Mouse (Mus musculus) midbrain, postnatal 0 days (tissue): ENCODE results near the gene Usp7. TPM values are rescaled to one million over a fixed set of nuclear protein-coding genes. Genes with fewer than 3 reads are reported as not detected.
"Not testable (repeated sequence)": the region's sequence is repeated elsewhere in the genome, so short reads cannot be mapped to it uniquely, and the experiment has no call there.

Experiments
- ATAC-seq: fragments of 200-750 bp; cut with Nextera tagmentation; 2 replicates; pipeline ENCODE4 v1.8.0; 2017; ENCODE audit warnings: moderate number of reproducible peaks, mild to moderate bottlenecking, moderate TSS enrichment, moderate library complexity; ENCODE audit not compliant: low FRiP score
- DNase-seq: peaks from one replicate; pipeline ENCODE4 v3.0.0-alpha.2; 2015; ENCODE audit warnings: low spot score
- H3K27ac ChIP-seq: fragments of 300-500 bp; sonication (generic); 2 replicates; pipeline ENCODE4 v1.5.1; 2014; ENCODE audit warnings: low read depth, mild to moderate bottlenecking, low read length, mixed read lengths
- H3K27me3 ChIP-seq: fragments of 300-500 bp; sonication (generic); 2 replicates; pipeline ENCODE4 v1.6.1; 2014; ENCODE audit warnings: low read length, control low read depth, mixed read lengths; ENCODE audit not compliant: insufficient read depth
- H3K36me3 ChIP-seq: fragments of 300-500 bp; sonication (generic); 2 replicates; pipeline ENCODE4 v1.6.1; 2014; ENCODE audit warnings: low read length, control low read depth, mixed read lengths; ENCODE audit not compliant: insufficient read depth
- H3K4me1 ChIP-seq: fragments of 300-500 bp; sonication (generic); 2 replicates; pipeline ENCODE4 v1.6.1; 2014; ENCODE audit warnings: mild to moderate bottlenecking, control low read depth, antibody characterized with exemption, low read length, mixed read lengths; ENCODE audit not compliant: insufficient read depth
- H3K4me2 ChIP-seq: fragments of 300-500 bp; sonication (generic); 2 replicates; pipeline ENCODE4 v1.6.1; 2014; ENCODE audit warnings: low read depth, mild to moderate bottlenecking, low read length, mixed read lengths; ENCODE audit not compliant: poor library complexity, severe bottlenecking
- H3K4me3 ChIP-seq: fragments of 300-500 bp; sonication (generic); 2 replicates; pipeline ENCODE4 v1.5.1; 2014; ENCODE audit warnings: low read depth, mild to moderate bottlenecking, low read length, moderate library complexity
- H3K9ac ChIP-seq: fragments of 300-500 bp; sonication (generic); replicated peaks from 2 replicates; pipeline ENCODE4 v1.6.1; 2014; ENCODE audit warnings: mild to moderate bottlenecking, low read length, moderate library complexity, mixed read lengths; ENCODE audit not compliant: poor library complexity, severe bottlenecking
- H3K9me3 ChIP-seq: fragments of 300-500 bp; sonication (generic); 2 replicates; pipeline ENCODE4 v1.6.1; 2016; ENCODE audit warnings: low read length, control low read depth
- CTCF ChIP-seq: IDR thresholded peaks from 2 replicates; pipeline ENCODE4 v1.5.1; 2016; ENCODE audit warnings: antibody characterized with exemption, mild to moderate bottlenecking
- WGBS: fragments of 180-500 bp; shearing (Covaris S2); extraction: QIAGEN DNeasy Blood & Tissue Kit; methylation state at CpG from one replicate; pipeline ENCODE4 v1.1.7; 2014; 5-methylcytosine and 5-hydroxymethylcytosine counted together
- polyA plus RNA-seq: library from polyadenylated mRNA; unstranded; fragments of >200 nt; fragmentation: Nextera tagmentation; extraction: Ambion mirVana; gene quantifications from 2 replicates; pipeline ENCODE4 v1.2.1, GENCODE M21; 2015
- total RNA-seq: library from RNA; depleted of rRNA; stranded (reverse); fragments of >200 nt; gene quantifications from 2 replicates; pipeline ENCODE4 v1.2.3, GENCODE M21; 2014

Gene Usp7
- total and polyA plus RNA-seq, 2 experiments from 2014 or later: 21.8 to 116 TPM

- Histone ChIP-seq H3K27ac (no peak overlapping the region), H3K4me1 (no peaks in the 10 kb centered on the region), H3K36me3 (no peaks in the 10 kb centered on the region), H3K9ac (no peak overlapping the region), H3K9me3 (no peaks in the 10 kb centered on the region), H3K4me3 (no peak overlapping the region), H3K27me3 (no peaks in the 10 kb centered on the region), H3K4me2 (no peak overlapping the region)
- WGBS: 52% methylated on average over 11 of the region's 11 CpGs
- no peak for DNase-seq
- no peak for TF ChIP-seq CTCF
- ATAC-seq: no peak
Observed at GRCm38 (mm10) chr16:8764124-8764907, 27.8 kb downstream of the Usp7 start.

- TF ChIP-seq CTCF: no peak
- Histone ChIP-seq H3K9ac (no peak overlapping the region), H3K27ac (no peak overlapping the region), H3K4me1 (no peaks in the 10 kb centered on the region), H3K27me3 (no peaks in the 10 kb centered on the region), H3K4me2 (no peak overlapping the region), H3K36me3 (no peaks in the 10 kb centered on the region), H3K4me3 (no peak overlapping the region), H3K9me3 (no peaks in the 10 kb centered on the region)
- 59% methylated on average over 6 of the region's 6 CpGs for WGBS
- no peak for ATAC-seq
- no peak for DNase-seq
Observed at GRCm38 (mm10) chr16:8763028-8763427, 29.1 kb downstream of the Usp7 start.

DNA sequence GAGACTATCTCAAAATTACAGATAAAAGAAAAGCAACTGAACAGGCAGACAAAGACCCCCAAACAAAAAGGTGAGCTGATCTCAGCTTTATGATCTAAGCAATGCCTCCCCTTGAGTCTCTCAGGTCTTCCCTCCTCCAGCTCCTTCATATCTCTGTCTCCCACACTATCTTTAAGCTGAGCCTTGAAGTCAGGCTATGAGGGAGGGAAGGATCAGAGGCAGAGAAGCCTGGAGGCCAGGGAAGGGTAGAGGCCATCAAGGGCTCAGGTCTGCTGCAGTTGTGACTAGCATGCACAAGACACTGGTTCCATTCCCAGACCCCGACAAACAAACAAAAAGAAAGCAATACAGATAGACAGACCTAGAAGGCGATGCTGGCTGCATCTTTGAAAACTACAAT, 30.2 kb downstream of the Usp7 start:
- ATAC-seq: no peak
- no peak overlapping the region for H3K4me3 ChIP-seq
- no peak for TF ChIP-seq CTCF
- no peak for DNase-seq
- H3K4me2 ChIP-seq: no peak overlapping the region
- H3K9me3 ChIP-seq: no peaks in the 10 kb centered on the region
- no peak overlapping the region for H3K9ac ChIP-seq
- H3K27me3 ChIP-seq: no peaks in the 10 kb centered on the region
- 82% methylated on average over 2 of the region's 2 CpGs for WGBS
- no peak overlapping the region for H3K27ac ChIP-seq
- no peaks in the 10 kb centered on the region for H3K4me1 ChIP-seq
- no peaks in the 10 kb centered on the region for H3K36me3 ChIP-seq

- H3K4me3 ChIP-seq: no peak overlapping the region
- no peak overlapping the region for H3K9ac ChIP-seq
- no peak overlapping the region for H3K27ac ChIP-seq
- H3K4me2 ChIP-seq: no peak overlapping the region
- no peaks in the 10 kb centered on the region for H3K9me3 ChIP-seq
- H3K4me1 ChIP-seq: no peaks in the 10 kb centered on the region
- 91% methylated on average over 7 of the region's 7 CpGs for WGBS
- no peak for TF ChIP-seq CTCF
- no peak for DNase-seq
- H3K27me3 ChIP-seq: no peaks in the 10 kb centered on the region
- H3K36me3 ChIP-seq: no peaks in the 10 kb centered on the region
- ATAC-seq: no peak
Observed at GRCm38 (mm10) chr16:8761005-8761404, 31.1 kb downstream of the Usp7 start.

GRCm38 (mm10) chr16:8758979-8759378, 33.1 kb downstream of the Usp7 start:
- Histone ChIP-seq H3K27ac (no peak overlapping the region), H3K4me3 (no peak overlapping the region), H3K9me3 (no peaks in the 10 kb centered on the region), H3K4me2 (no peak overlapping the region), H3K27me3 (no peaks in the 10 kb centered on the region), H3K4me1 (no peaks in the 10 kb centered on the region), H3K36me3 (no peaks in the 10 kb centered on the region), H3K9ac (no peak overlapping the region)
- 66% methylated on average over 3 of the region's 3 CpGs for WGBS
- no peak for TF ChIP-seq CTCF
- no peak for ATAC-seq
- DNase-seq: no peak

GRCm38 (mm10) chr16:8758193-8758592, 33.9 kb downstream of the Usp7 start:
- Histone ChIP-seq H3K9me3 (no peaks in the 10 kb centered on the region), H3K36me3 (no peaks in the 10 kb centered on the region), H3K4me2 (no peak overlapping the region), H3K4me3 (no peak overlapping the region), H3K4me1 (no peaks in the 10 kb centered on the region), H3K9ac (no peak overlapping the region), H3K27me3 (no peaks in the 10 kb centered on the region), H3K27ac (no peak overlapping the region)
- DNase-seq: no peak
- no peak for ATAC-seq
- no peak for TF ChIP-seq CTCF
- 66% methylated on average over 2 of the region's 2 CpGs for WGBS

DNA sequence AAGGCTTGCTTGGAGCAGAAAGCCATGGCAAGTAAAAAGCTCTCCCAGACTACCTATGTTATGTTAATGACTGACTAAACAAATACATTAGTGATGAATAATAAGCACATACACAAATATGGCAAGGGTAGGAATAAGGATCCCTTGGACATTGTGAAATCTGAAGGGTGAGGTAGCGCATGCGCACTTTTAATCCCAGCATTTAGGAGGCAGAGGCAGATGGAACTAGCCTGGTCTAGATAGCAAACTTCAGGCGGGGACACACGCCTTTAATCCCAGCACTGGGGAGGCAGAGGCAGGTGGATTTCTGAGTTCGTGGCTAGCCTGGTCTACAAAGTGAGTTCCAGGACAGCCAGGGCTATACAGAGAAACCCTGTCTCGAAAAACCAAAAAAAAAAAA, 34.5 kb downstream of the Usp7 start:
- not testable (repeated sequence) for H3K4me2 ChIP-seq, H3K27me3 ChIP-seq, DNase-seq, H3K9ac ChIP-seq, H3K4me3 ChIP-seq, H3K27ac ChIP-seq, H3K36me3 ChIP-seq, H3K4me1 ChIP-seq, H3K9me3 ChIP-seq, ATAC-seq
- WGBS: 96% methylated on average over 5 of the region's 6 CpGs
